Mouse (Mus musculus) B cell, adult 62 days (primary cell): ENCODE data around the gene Gm8050. TPM values are rescaled to one million over a fixed set of nuclear protein-coding genes. Genes with fewer than 3 reads are reported as not detected.

Experiments used
- total RNA-seq: library from RNA; stranded (reverse); gene quantifications from 4 replicates; pipeline ENCODE4 v1.2.4, GENCODE M21; 2023

Gene Gm8050
- not detected in 4 replicates for total RNA-seq

GRCm38 (mm10) chr14:6720151-6720550 is at the start of gene Gm8050:
Gene Gm8050 (minus strand): TSS chr14:6720251.

GRCm38 (mm10) chr14:6742232-6742631 is 22.2 kb upstream of the Gm8050 start, which contains the start of gene Gm3636:
Gene Gm3636 (minus strand): TSS chr14:6742332.

GRCm38 (mm10) chr14:6684070-6684469 is 36.0 kb downstream of the Gm8050 start, which contains the start of gene Gm10251:
Gene Gm10251 (minus strand): TSS chr14:6684170.

Other genes with a start within 250 kb of the Gm8050 start
- not detected in 4 replicates for gene Gm8356, start 183.0 kb downstream of the Gm8050 start, total RNA-seq
- gene Gm3629, start 129.6 kb downstream of the Gm8050 start, total RNA-seq = not detected in 4 replicates
- gene Gm3460, start 97.8 kb downstream of the Gm8050 start, total RNA-seq = not detected in 4 replicates
- not detected in 4 replicates for gene Gm10251, start 36.1 kb downstream of the Gm8050 start, total RNA-seq
- 0.60 to 1.8 TPM (median 1.2 TPM) in 3 of 4 replicates, not detected in the other for gene Gm3636, start 22.1 kb upstream of the Gm8050 start, total RNA-seq
- gene Gm8362, start 54.2 kb upstream of the Gm8050 start, total RNA-seq = not detected in 4 replicates
- not detected in 4 replicates for gene Gm3642, start 120.1 kb upstream of the Gm8050 start, total RNA-seq
- gene Gm3667, start 169.7 kb upstream of the Gm8050 start, total RNA-seq = not detected in 4 replicates